Mouse (Mus musculus) CH12.LX (cell line): ENCODE measurements around the gene Lonp2. TPM values are rescaled to one million over a fixed set of nuclear protein-coding genes. Genes with fewer than 3 reads are reported as not detected.

Experiments
- DNase-seq: peaks from one replicate; pipeline ENCODE4 v3.0.0-alpha.2; 2013; ENCODE audit errors: extremely low read depth
- H3K27ac ChIP-seq: 2 replicates; pipeline ENCODE4 v1.5.1; 2012; ENCODE audit warnings: low read depth, mild to moderate bottlenecking, control low read depth, moderate library complexity; ENCODE audit not compliant: insufficient read depth
- H3K27me3 ChIP-seq: replicated peaks from 2 replicates; pipeline ENCODE3; 2012; ENCODE audit warnings: inconsistent platforms
- H3K36me3 ChIP-seq, 2 experiments: replicated peaks in 1 of 2; 2 replicates each; pipeline versions ENCODE3 to v1.6.1; 2012; ENCODE audit warnings: inconsistent platforms in 1 of 2, low read length in 1 of 2, mild to moderate bottlenecking in 1 of 2, mixed read lengths in 1 of 2, moderate library complexity in 1 of 2; ENCODE audit not compliant: control insufficient read depth in 1 of 2, insufficient read depth in 1 of 2
- H3K4me1 ChIP-seq, 2 experiments: 2 replicates each; pipeline ENCODE4 v1.6.1; 2012; ENCODE audit warnings: inconsistent platforms in 1 of 2, moderate library complexity in 1 of 2; ENCODE audit not compliant: insufficient read depth in 2 of 2, control insufficient read depth in 1 of 2
- H3K4me2 ChIP-seq: 2 replicates; pipeline ENCODE4 v1.6.1; 2012; ENCODE audit warnings: low read depth, mild to moderate bottlenecking, control low read depth; ENCODE audit not compliant: poor library complexity, insufficient read depth, severe bottlenecking
- H3K4me3 ChIP-seq, 3 experiments: fragments of 150-350 bp in 1 of 3; sonication (generic) in 1 of 3; replicated peaks in 1 of 3; 2 replicates each; pipeline versions ENCODE3 to v1.5.1; 2011 to 2012; ENCODE audit warnings: low read depth in 2 of 3, low read length in 2 of 3, mild to moderate bottlenecking in 2 of 3, moderate library complexity in 2 of 3, control low read depth in 1 of 3, improper control_type of control experiment in 1 of 3, inconsistent platforms in 1 of 3, mixed read lengths in 1 of 3; ENCODE audit not compliant: poor library complexity in 1 of 3
- H3K79me2 ChIP-seq: replicated peaks from 2 replicates; pipeline ENCODE4 v1.6.1; 2012; ENCODE audit warnings: mild to moderate bottlenecking, moderate library complexity; ENCODE audit not compliant: control insufficient read depth, poor library complexity, insufficient read depth, severe bottlenecking; ENCODE audit errors: extremely low read depth
- H3K9ac ChIP-seq: 2 replicates; pipeline ENCODE4 v1.6.1; 2012; ENCODE audit warnings: low read depth, mild to moderate bottlenecking, control low read depth, moderate library complexity; ENCODE audit not compliant: insufficient read depth
- H3K9me3 ChIP-seq: replicated peaks from 2 replicates; pipeline ENCODE3; 2012; ENCODE audit warnings: low read length, inconsistent platforms, mixed read lengths
- BHLHE40 ChIP-seq: IDR thresholded peaks from 2 replicates; pipeline ENCODE4 v1.6.1; 2011; ENCODE audit warnings: mild to moderate bottlenecking, low read depth, low read length, improper control_type of control experiment
- CHD1 ChIP-seq: IDR thresholded peaks from 2 replicates; pipeline ENCODE4 v1.6.1; 2012; ENCODE audit warnings: low read depth, low read length, improper control_type of control experiment, inconsistent platforms
- E2F4 ChIP-seq: IDR thresholded peaks from 2 replicates; pipeline ENCODE4 v1.6.1; 2011; ENCODE audit warnings: low read depth, low read length, improper control_type of control experiment; ENCODE audit not compliant: insufficient replicate concordance
- ELF1 ChIP-seq: IDR thresholded peaks from 2 replicates; pipeline ENCODE4 v1.6.1; 2014; ENCODE audit warnings: low read depth, mild to moderate bottlenecking, inconsistent platforms, low read length, improper control_type of control experiment
- GABPA ChIP-seq: IDR thresholded peaks from 2 replicates; pipeline ENCODE4 v1.6.1; 2012; ENCODE audit warnings: low read depth, low read length, improper control_type of control experiment, inconsistent platforms; ENCODE audit not compliant: insufficient replicate concordance
- HCFC1 ChIP-seq: IDR thresholded peaks from 2 replicates; pipeline ENCODE4 v1.6.1; 2012; ENCODE audit warnings: low read depth, mild to moderate bottlenecking, inconsistent platforms, low read length, improper control_type of control experiment
- IRF4 ChIP-seq: IDR thresholded peaks from 2 replicates; pipeline ENCODE4 v1.6.1; 2014; ENCODE audit warnings: low read depth, mild to moderate bottlenecking, inconsistent platforms, low read length, improper control_type of control experiment
- JUN ChIP-seq: IDR thresholded peaks from 2 replicates; pipeline ENCODE4 v1.6.1; 2011; ENCODE audit warnings: low read depth, mild to moderate bottlenecking, low read length, improper control_type of control experiment, moderate library complexity; ENCODE audit not compliant: insufficient read depth
- KAT2A ChIP-seq: IDR thresholded peaks from 2 replicates; pipeline ENCODE4 v1.6.1; 2012; ENCODE audit warnings: low read length, improper control_type of control experiment, inconsistent platforms; ENCODE audit not compliant: insufficient replicate concordance
- MAX ChIP-seq: IDR thresholded peaks from 2 replicates; pipeline ENCODE4 v1.6.1; 2011; ENCODE audit warnings: low read length, improper control_type of control experiment
- MAZ ChIP-seq: IDR thresholded peaks from 2 replicates; pipeline ENCODE4 v1.6.1; 2012; ENCODE audit warnings: low read depth, mild to moderate bottlenecking, inconsistent platforms, low read length, improper control_type of control experiment, moderate library complexity
- MEF2A ChIP-seq: IDR thresholded peaks from 2 replicates; pipeline ENCODE4 v1.6.1; 2014; ENCODE audit warnings: low read depth, mild to moderate bottlenecking, inconsistent platforms, low read length, improper control_type of control experiment, borderline replicate concordance
- MXI1 ChIP-seq: IDR thresholded peaks from 2 replicates; pipeline ENCODE4 v1.6.1; 2011; ENCODE audit warnings: mild to moderate bottlenecking, low read depth, low read length, improper control_type of control experiment
- MYC ChIP-seq: IDR thresholded peaks from 2 replicates; pipeline ENCODE4 v1.6.1; 2011; ENCODE audit warnings: low read depth, mild to moderate bottlenecking, improper control_type of control experiment, low read length
- POLR2A ChIP-seq: IDR thresholded peaks from 2 replicates; pipeline ENCODE4 v1.6.1; 2011; ENCODE audit warnings: low read depth, mild to moderate bottlenecking, improper control_type of control experiment, low read length
- POLR2AphosphoS2 ChIP-seq: IDR thresholded peaks from 2 replicates; pipeline ENCODE4 v1.6.1; 2011; ENCODE audit warnings: low read depth, low read length, improper control_type of control experiment
- RCOR1 ChIP-seq: conservative IDR thresholded peaks from 2 replicates; pipeline ENCODE4 v1.6.1; 2012; ENCODE audit warnings: low read depth, mild to moderate bottlenecking, inconsistent platforms, low read length, improper control_type of control experiment
- SIN3A ChIP-seq: IDR thresholded peaks from 2 replicates; pipeline ENCODE4 v1.6.1; 2012; ENCODE audit warnings: low read length, improper control_type of control experiment, inconsistent platforms
- SMC3 ChIP-seq: IDR thresholded peaks from 2 replicates; pipeline ENCODE4 v1.6.1; 2011; ENCODE audit warnings: low read depth, low read length, improper control_type of control experiment
- UBTF ChIP-seq: IDR thresholded peaks from 2 replicates; pipeline ENCODE4 v1.6.1; 2012; ENCODE audit warnings: low read depth, mild to moderate bottlenecking, inconsistent platforms, low read length, improper control_type of control experiment, moderate library complexity
- USF2 ChIP-seq: conservative IDR thresholded peaks from 2 replicates; pipeline ENCODE4 v1.6.1; 2011; ENCODE audit warnings: low read depth, low read length, improper control_type of control experiment
- ZMIZ1 ChIP-seq: IDR thresholded peaks from 2 replicates; pipeline ENCODE4 v1.6.1; 2012; ENCODE audit warnings: low read depth, mild to moderate bottlenecking, inconsistent platforms, low read length, improper control_type of control experiment
- dilution Hi-C: fragments of 300-500 bp; cut with MboI; formaldehyde crosslinking; loops from 2 replicates; pipeline ENCODE4 v1.14.3; 2020; ENCODE audit warnings: low sequenced_read_pairs; ENCODE audit not compliant: extremely low pct_unique_long_range_greater_than_20kb, extremely low pct_ligation_motif_present
- in situ Hi-C: fragments of 300-500 bp; cut with MboI; formaldehyde crosslinking; loops from 3 replicates; pipeline ENCODE4 v1.14.3; 2019; ENCODE audit warnings: low sequenced_read_pairs, low pct_ligation_motif_present, low pct_unique_long_range_greater_than_20kb, mixed read lengths
- polyA plus RNA-seq: library from polyadenylated mRNA; unstranded; fragments of >175 nt; gene quantifications from 2 replicates; pipeline ENCODE4 v1.2.1, GENCODE M21; 2012; ENCODE audit warnings: low read depth; ENCODE audit not compliant: insufficient read length
- total RNA-seq, 2 experiments: library from RNA; depleted of rRNA; stranded (reverse); fragments of 300-350 nt in 1 of 2; fragments of >200 nt in 1 of 2; gene quantifications; 2 replicates each; pipeline ENCODE4 v1.2.3; 2012 to 2014

Lonp2 gene
- total and polyA plus RNA-seq, 3 experiments: 25.6 to 27.8 (median 26.4) TPM

DNA sequence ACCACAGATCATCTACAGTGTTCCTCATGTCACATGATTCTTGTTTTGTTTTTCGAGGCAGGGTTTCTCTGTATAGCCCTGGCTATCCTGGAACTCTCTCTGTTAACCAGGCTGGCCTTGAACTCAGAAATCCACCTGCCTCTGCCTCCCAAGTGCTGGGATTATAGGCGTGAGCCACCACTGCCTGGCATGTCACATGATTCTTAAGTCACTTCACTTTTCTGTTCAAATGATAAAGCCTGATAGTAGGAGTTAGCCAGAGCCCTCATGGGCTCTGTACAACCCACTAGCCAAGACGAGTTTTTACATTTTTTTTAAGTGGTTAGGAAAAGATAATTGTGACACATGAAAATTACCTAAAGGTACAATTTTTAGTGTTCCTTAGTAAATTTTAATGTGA is 134.8 kb downstream of the Lonp2 start:
- Histone ChIP-seq H3K27me3 (no peaks in the 10 kb centered on the region), H3K36me3 (no peaks in the 10 kb centered on the region), H3K79me2 (no peaks in the 10 kb centered on the region), H3K4me3 (no peak overlapping the region), H3K9ac (no peak overlapping the region), H3K9me3 (peaks cover under 1% of the 10 kb centered on the region), H3K4me2 (no peak overlapping the region)
- dilution Hi-C loops (no loop called here), in situ Hi-C loops (no loop called here)
- TF ChIP-seq BHLHE40: no peak
- TF ChIP-seq UBTF: no peak
- TF ChIP-seq MXI1: no peak
- no peak for TF ChIP-seq IRF4
- TF ChIP-seq ELF1: no peak
- TF ChIP-seq HCFC1: no peak
- TF ChIP-seq ZMIZ1: no peak
- no peak for TF ChIP-seq MAZ
- no peak for TF ChIP-seq MYC
- TF ChIP-seq RCOR1: no peak
- TF ChIP-seq KAT2A: no peak
- TF ChIP-seq JUN: no peak
- no peak for TF ChIP-seq CHD1
- no peak for TF ChIP-seq POLR2A
- TF ChIP-seq GABPA: no peak
- no peak for TF ChIP-seq E2F4
- no peak for TF ChIP-seq MEF2A
- TF ChIP-seq POLR2AphosphoS2: no peak
- no peak for TF ChIP-seq SIN3A
- no peak for TF ChIP-seq USF2
- TF ChIP-seq, all 38 proteins: peak for 0
- H3K4me1 ChIP-seq: peaks cover 5 to 36% of the 10 kb centered on the region in 2 experiments; a peak in 3 of 4 replicates
- no peak for DNase-seq
- H3K27ac ChIP-seq: no peak overlapping the region

DNA sequence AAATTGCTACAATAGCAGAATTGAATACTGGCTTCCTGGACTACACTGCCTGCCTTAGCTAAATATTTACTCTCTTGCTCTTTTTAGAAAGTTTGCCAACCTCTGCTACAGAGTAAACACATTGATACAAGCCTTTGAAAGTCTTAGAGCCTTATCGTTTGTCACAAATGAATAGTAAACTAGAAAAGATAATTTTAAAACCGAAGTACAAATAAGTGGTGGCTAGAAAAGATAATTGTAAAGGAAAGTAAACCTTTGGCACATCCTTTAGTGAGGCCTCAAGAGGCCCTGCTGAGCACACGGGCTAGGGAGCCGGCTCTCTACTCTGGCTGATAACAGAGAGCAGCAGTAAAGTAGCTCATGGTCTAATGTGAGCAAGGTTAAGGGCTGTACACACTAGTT is 135.2 kb downstream of the Lonp2 start:
- dilution Hi-C loops: no loop called here
- Histone ChIP-seq H3K9me3 (no peaks in the 10 kb centered on the region), H3K4me1 (peaks cover 5 to 36% of the 10 kb centered on the region in 2 experiments; a peak in 3 of 4 replicates), H3K36me3 (no peaks in the 10 kb centered on the region), H3K4me3 (no peak overlapping the region), H3K27me3 (no peaks in the 10 kb centered on the region), H3K4me2 (no peak overlapping the region), H3K79me2 (no peaks in the 10 kb centered on the region), H3K9ac (no peak overlapping the region), H3K27ac (no peak overlapping the region)
- in situ Hi-C loops: no loop called here
- no peak for DNase-seq
- TF ChIP-seq MAX (no peak), SMC3 (no peak), USF2 (no peak), KAT2A (no peak), SIN3A (no peak)
